Mouse (Mus musculus) neural tube, embryonic 14.5 days (tissue): Measurements from ENCODE around the gene Zc3h6. TPM values are rescaled to one million over a fixed set of nuclear protein-coding genes. Genes with fewer than 3 reads are reported as not detected.

Experiments used
- microRNA-seq: library from miRNA; unstranded; fragments of <30 nt; microRNA quantifications from one replicate; pipeline ENCODE4, GENCODE M21; 2016
- polyA plus RNA-seq: library from polyadenylated mRNA; unstranded; fragments of >200 nt; fragmentation: Nextera tagmentation; extraction: Ambion mirVana; gene quantifications from 2 replicates; pipeline ENCODE4 v1.2.1, GENCODE M21; 2014

Gene Zc3h6
- polyA plus RNA-seq, 1 experiment from 2014 or later = 5.7 TPM

Small RNAs within 50 kb of the gene (microRNA-seq; reads per million reads assigned to microRNA genes)
- gene Gm22859 = not detected

Other genes starting within 250 kb of the Zc3h6 start
- 37.1 and 41.0 TPM in 2 replicates for gene Tmem87b, start 149.3 kb upstream of the Zc3h6 start, polyA plus RNA-seq
- 2.8 and 3.0 TPM in 2 replicates for gene Fbln7, start 104.4 kb upstream of the Zc3h6 start, polyA plus RNA-seq
- 16.3 and 16.4 TPM in 2 replicates for gene Zc3h8, start 23.3 kb upstream of the Zc3h6 start, polyA plus RNA-seq
- 22.3 and 22.8 TPM in 2 replicates for gene Gm10762, start 323 bp downstream of the Zc3h6 start, polyA plus RNA-seq
- 1.0 and 1.3 TPM in 2 replicates for gene Vinac1, start 80.8 kb downstream of the Zc3h6 start, polyA plus RNA-seq
- 43.5 and 53.1 TPM in 2 replicates for gene Ttl, start 98.5 kb downstream of the Zc3h6 start, polyA plus RNA-seq
- 13.2 and 15.9 TPM in 2 replicates for gene Polr1b, start 133.6 kb downstream of the Zc3h6 start, polyA plus RNA-seq
- gene Chchd5, start 162.3 kb downstream of the Zc3h6 start, polyA plus RNA-seq = 24.9 and 25.9 TPM in 2 replicates
- gene Slc20a1, start 231.4 kb downstream of the Zc3h6 start, polyA plus RNA-seq = 56.3 and 62.0 TPM in 2 replicates